Mouse (Mus musculus) forebrain, embryonic 10.5 days (tissue): ENCODE data around the gene Fbn1. TPM values are rescaled to one million over a fixed set of nuclear protein-coding genes. Genes with fewer than 3 reads are reported as not detected.

Experiments
- DNase-seq: peaks from one replicate; pipeline ENCODE4 v3.0.0-alpha.2; 2017; ENCODE audit warnings: low spot score; ENCODE audit errors: extremely low spot score
- H3K27ac ChIP-seq: fragments of 300-500 bp; sonication (generic); 2 replicates; pipeline ENCODE4 v1.5.1; 2016; ENCODE audit warnings: mild to moderate bottlenecking
- H3K27me3 ChIP-seq: fragments of 300-500 bp; sonication (generic); 2 replicates; pipeline ENCODE4 v1.6.1; 2016; ENCODE audit warnings: mild to moderate bottlenecking; ENCODE audit not compliant: poor library complexity, severe bottlenecking
- H3K36me3 ChIP-seq: fragments of 300-500 bp; sonication (generic); replicated peaks from 2 replicates; pipeline ENCODE4 v1.6.1; 2016; ENCODE audit warnings: mild to moderate bottlenecking, moderate library complexity
- H3K4me1 ChIP-seq: fragments of 300-500 bp; sonication (generic); 2 replicates; pipeline ENCODE4 v1.6.1; 2016
- H3K4me3 ChIP-seq: fragments of 300-500 bp; sonication (generic); 2 replicates; pipeline ENCODE4 v1.5.1; 2016; ENCODE audit warnings: mild to moderate bottlenecking, moderate library complexity
- H3K9me3 ChIP-seq: fragments of 300-500 bp; sonication (generic); 2 replicates; pipeline ENCODE4 v1.6.1; 2016; ENCODE audit warnings: mild to moderate bottlenecking, moderate library complexity
- WGBS: fragments of 180-500 bp; shearing (Covaris S2); methylation state at CpG from one replicate; pipeline ENCODE4 v1.1.7; 2016; 5-methylcytosine and 5-hydroxymethylcytosine counted together
- polyA plus RNA-seq: library from polyadenylated mRNA; unstranded; fragments of >200 nt; fragmentation: Nextera tagmentation; extraction: Ambion mirVana; gene quantifications from 2 replicates; pipeline ENCODE4 v1.2.1, GENCODE M21; 2016

Fbn1 gene
- polyA plus RNA-seq, 1 experiment from 2014 or later, result 5.2 TPM

GRCm38 (mm10) chr2:125494291-125494690, 13.5 kb downstream of the Fbn1 start:
- H3K36me3 ChIP-seq, result peaks cover 6% of the 10 kb centered on the region
- H3K9me3 ChIP-seq, result no peaks in the 10 kb centered on the region
- WGBS, result 92% methylated on average over 2 of the region's 2 CpGs
- H3K27ac ChIP-seq, result no peak overlapping the region
- no peak overlapping the region for H3K4me3 ChIP-seq
- no peak for DNase-seq
- no peaks in the 10 kb centered on the region for H3K4me1 ChIP-seq
- no peaks in the 10 kb centered on the region for H3K27me3 ChIP-seq

DNA sequence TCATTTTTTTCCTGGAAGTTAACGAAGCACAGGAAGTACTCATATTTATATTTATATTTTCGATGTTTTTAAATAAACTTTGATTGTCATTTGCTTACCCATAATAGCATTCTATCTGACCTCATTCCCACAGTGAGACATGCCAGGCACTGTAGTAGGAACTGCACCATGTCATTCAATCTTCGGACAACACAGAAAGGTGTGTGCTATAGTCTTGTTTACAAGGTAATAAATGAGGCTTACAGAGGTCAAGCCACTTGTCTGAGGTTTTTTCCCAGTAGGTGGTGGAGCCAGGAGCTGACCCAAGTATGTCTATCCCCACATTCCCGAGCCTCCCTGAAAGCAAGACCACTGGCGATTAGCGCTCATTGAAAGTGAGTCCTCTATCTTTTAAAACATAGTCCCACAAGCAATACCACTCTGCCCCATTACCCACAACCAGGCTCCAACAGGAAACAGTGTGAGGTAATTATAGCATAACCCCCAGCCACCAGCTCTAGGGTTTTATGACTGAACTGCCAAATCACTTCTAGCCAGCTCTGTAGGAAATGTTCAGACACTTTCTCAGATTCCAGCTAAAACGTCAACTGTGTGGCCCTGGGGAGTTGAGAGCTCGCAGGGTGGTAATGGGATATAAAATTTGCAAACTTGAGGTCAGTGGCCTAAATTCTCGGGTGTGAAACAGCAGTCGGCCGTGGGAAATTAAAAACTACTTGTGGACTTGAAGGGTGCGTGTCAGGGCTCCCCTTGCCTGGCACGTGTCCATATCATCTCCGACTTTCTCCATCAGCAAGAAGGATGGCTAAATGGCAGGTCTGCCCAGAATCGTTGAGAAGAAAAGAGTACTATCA, 15.5 kb downstream of the Fbn1 start:
- Histone ChIP-seq H3K27me3 (no peaks in the 10 kb centered on the region), H3K4me1 (peaks cover 6% of the 10 kb centered on the region; the same call in 1 of the 2 replicates), H3K27ac (no peak overlapping the region), H3K36me3 (peaks cover 6% of the 10 kb centered on the region), H3K9me3 (no peaks in the 10 kb centered on the region), H3K4me3 (no peak overlapping the region)
- DNase-seq, result no peak
- WGBS, result 86% methylated on average over 15 of the region's 15 CpGs

DNA sequence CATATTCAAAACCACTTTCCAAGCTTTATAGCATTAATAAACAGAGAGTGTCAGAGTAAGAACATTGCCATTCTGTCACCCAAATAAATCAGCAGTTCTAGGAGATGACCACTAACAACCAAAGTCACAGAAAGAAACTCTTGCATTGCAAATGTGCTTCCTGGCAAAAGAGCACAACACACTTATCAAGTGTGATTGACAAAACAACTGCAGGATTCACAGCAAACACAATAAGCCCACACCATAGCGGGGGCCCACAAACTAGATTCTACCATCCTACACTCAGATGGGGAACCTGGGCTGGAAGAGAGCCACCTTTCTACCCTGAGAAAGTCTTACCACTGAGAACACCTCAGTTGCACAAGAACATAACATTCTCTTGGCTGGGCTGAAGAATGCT, 17.8 kb downstream of the Fbn1 start:
- DNase-seq, result no peak
- Histone ChIP-seq H3K27ac (no peak overlapping the region), H3K9me3 (no peaks in the 10 kb centered on the region), H3K27me3 (no peaks in the 10 kb centered on the region), H3K4me1 (peaks cover 7% of the 10 kb centered on the region; the same call in 1 of the 2 replicates), H3K36me3 (no peaks in the 10 kb centered on the region; the same call in 1 of the 2 replicates), H3K4me3 (no peak overlapping the region)
- 92% methylated on average over 1 of the region's 1 CpGs for WGBS

DNA sequence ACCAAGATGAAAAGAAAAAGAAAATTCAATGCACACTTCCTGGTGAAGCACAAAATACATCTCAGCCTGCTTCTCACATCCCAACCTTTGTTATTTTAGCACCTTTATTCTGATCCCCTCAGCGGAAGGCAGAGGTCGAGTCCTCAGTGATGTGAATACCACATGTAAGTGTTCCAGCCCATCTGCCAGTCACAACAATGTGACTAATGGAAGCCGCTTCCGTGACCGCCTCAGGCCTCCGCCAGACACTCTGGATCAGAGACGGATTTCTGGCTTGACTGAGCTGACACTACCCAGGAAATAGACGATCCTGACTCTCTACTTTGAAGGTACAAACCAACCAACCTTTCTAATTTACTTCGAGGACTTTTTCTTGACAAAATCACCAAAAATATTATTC, 22.9 kb downstream of the Fbn1 start:
- Histone ChIP-seq H3K36me3 (no peaks in the 10 kb centered on the region), H3K9me3 (no peaks in the 10 kb centered on the region; the same call in 1 of the 2 replicates), H3K4me3 (no peak overlapping the region), H3K4me1 (peaks cover 7% of the 10 kb centered on the region; the same call in 1 of the 2 replicates), H3K27ac (no peak overlapping the region), H3K27me3 (no peaks in the 10 kb centered on the region)
- DNase-seq, result no peak
- WGBS, result 86% methylated on average over 9 of the region's 9 CpGs

- no peaks in the 10 kb centered on the region for H3K27me3 ChIP-seq
- no peak overlapping the region for H3K4me3 ChIP-seq
- peaks cover 7% of the 10 kb centered on the region; the same call in 1 of the 2 replicates for H3K4me1 ChIP-seq
- no peak overlapping the region for H3K27ac ChIP-seq
- no peaks in the 10 kb centered on the region for H3K36me3 ChIP-seq
- DNase-seq, result no peak
- H3K9me3 ChIP-seq, result no peaks in the 10 kb centered on the region; the same call in 1 of the 2 replicates
These were observed 23.6 kb downstream of the Fbn1 start for GRCm38 (mm10) chr2:125484164-125484563.

GRCm38 (mm10) chr2:125481531-125482317, 26.1 kb downstream of the Fbn1 start:
- Histone ChIP-seq H3K4me1 (no peaks in the 10 kb centered on the region), H3K9me3 (no peaks in the 10 kb centered on the region; the same call in 1 of the 2 replicates), H3K27ac (no peak overlapping the region), H3K36me3 (no peaks in the 10 kb centered on the region), H3K27me3 (no peaks in the 10 kb centered on the region), H3K4me3 (no peak overlapping the region)
- 93% methylated on average over 9 of the region's 9 CpGs for WGBS
- no peak for DNase-seq

- Histone ChIP-seq H3K4me1 (no peaks in the 10 kb centered on the region), H3K36me3 (no peaks in the 10 kb centered on the region; the same call in 1 of the 2 replicates), H3K27me3 (no peaks in the 10 kb centered on the region), H3K27ac (no peak overlapping the region), H3K9me3 (no peaks in the 10 kb centered on the region; the same call in 1 of the 2 replicates), H3K4me3 (no peak overlapping the region)
- no peak for DNase-seq
- 91% methylated on average over 4 of the region's 4 CpGs for WGBS
These were observed 26.7 kb downstream of the Fbn1 start for GRCm38 (mm10) chr2:125481116-125481515.

DNA sequence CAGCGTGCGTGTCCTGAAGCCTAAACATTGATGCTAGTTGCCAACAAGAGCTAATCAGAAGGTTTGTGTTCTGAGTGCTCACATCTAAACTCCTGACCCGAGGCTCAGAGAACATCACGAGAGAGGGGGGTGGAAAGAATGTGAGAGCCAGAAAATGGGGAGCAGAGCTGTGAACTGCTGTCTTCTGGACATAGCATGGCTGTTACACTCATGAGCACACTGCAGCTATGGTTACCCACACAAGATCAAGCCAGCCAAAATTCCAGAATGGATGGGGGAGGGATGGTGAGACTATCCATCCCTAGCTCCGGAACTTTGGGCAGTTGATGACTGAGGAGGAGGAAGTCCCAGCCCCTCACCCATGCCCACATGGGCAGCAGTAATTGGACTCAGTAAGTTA, 27.7 kb downstream of the Fbn1 start:
- no peak overlapping the region for H3K27ac ChIP-seq
- DNase-seq, result no peak
- H3K4me3 ChIP-seq, result no peak overlapping the region
- H3K27me3 ChIP-seq, result no peaks in the 10 kb centered on the region
- H3K36me3 ChIP-seq, result no peaks in the 10 kb centered on the region; the same call in 1 of the 2 replicates
- 93% methylated on average over 5 of the region's 5 CpGs for WGBS
- no peaks in the 10 kb centered on the region for H3K4me1 ChIP-seq
- no peaks in the 10 kb centered on the region; the same call in 1 of the 2 replicates for H3K9me3 ChIP-seq

GRCm38 (mm10) chr2:125478705-125479104, 29.1 kb downstream of the Fbn1 start:
- no peaks in the 10 kb centered on the region; the same call in 1 of the 2 replicates for H3K9me3 ChIP-seq
- no peak overlapping the region for H3K4me3 ChIP-seq
- no peaks in the 10 kb centered on the region for H3K27me3 ChIP-seq
- H3K27ac ChIP-seq, result no peak overlapping the region
- no peak for DNase-seq
- no peaks in the 10 kb centered on the region for H3K4me1 ChIP-seq
- 78% methylated on average over 4 of the region's 4 CpGs for WGBS
- no peaks in the 10 kb centered on the region; the same call in 1 of the 2 replicates for H3K36me3 ChIP-seq

DNA sequence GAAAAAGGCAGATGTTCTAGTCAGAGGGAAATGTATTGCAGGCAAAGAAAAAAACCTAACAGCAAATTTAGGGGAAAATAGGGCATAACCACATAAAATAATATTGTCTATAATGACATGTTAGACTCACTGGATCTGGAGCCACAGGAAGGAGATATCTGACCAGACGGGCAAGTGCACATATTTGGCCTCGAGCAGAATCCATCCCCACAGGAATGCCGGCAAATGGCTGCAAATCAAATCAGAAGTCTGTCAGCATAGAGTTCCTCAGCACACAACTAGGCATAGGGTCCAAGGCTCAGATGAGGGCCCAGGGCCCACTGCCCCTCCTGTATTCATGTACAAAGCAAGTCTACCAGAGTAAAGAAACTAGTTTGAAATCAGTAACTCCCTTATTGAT, 30.4 kb downstream of the Fbn1 start:
- peaks cover 9% of the 10 kb centered on the region; the same call in 1 of the 2 replicates for H3K36me3 ChIP-seq
- H3K4me3 ChIP-seq, result no peak overlapping the region
- no peak overlapping the region for H3K27ac ChIP-seq
- no peaks in the 10 kb centered on the region for H3K4me1 ChIP-seq
- no peak for DNase-seq
- 82% methylated on average over 3 of the region's 3 CpGs for WGBS
- H3K9me3 ChIP-seq, result no peaks in the 10 kb centered on the region
- no peaks in the 10 kb centered on the region for H3K27me3 ChIP-seq

DNA sequence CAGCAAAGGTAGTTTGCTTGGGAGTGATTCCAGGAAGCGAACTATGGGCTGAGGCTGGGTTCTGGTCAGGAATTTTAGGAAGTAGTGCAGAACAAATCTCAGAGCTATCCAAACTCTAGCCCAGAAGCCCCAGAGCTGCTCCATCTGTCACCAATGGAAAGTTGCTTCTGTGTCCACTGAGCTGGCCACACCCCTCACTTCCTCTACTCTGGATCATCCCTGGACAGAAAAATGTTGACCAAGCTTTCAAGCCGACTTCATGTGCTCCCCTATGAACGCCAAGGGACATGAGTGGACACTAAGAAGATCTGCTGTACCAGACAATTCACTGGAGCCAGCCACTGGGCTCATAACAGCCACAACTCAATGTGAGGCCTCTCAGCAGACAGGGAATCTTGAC, 31.6 kb downstream of the Fbn1 start:
- H3K27me3 ChIP-seq, result no peaks in the 10 kb centered on the region
- peaks cover 9% of the 10 kb centered on the region; the same call in 1 of the 2 replicates for H3K36me3 ChIP-seq
- H3K4me3 ChIP-seq, result no peak overlapping the region
- H3K27ac ChIP-seq, result no peak overlapping the region
- no peaks in the 10 kb centered on the region for H3K4me1 ChIP-seq
- DNase-seq, result no peak
- no peaks in the 10 kb centered on the region for H3K9me3 ChIP-seq
- WGBS, result 91% methylated on average over 3 of the region's 3 CpGs

DNA sequence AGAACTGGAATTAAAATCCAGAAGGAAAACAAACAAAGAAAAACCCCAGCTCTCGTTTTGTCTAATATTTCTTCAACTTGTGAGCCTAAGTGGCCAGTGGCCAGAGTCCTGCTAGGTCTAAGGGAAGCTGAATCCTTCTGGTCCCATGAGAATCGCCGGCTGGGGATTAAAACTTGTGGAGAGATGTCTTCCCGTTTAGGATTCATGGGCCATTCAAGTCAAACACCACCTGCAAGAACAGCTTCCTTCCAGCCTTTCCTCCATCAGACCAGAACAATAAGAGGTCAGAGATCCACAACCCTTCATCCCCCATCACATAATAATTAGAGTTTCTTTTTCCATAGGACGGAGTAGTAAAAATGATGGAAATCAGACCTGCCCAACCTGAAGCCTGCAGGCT, 33.1 kb downstream of the Fbn1 start:
- no peaks in the 10 kb centered on the region for H3K27me3 ChIP-seq
- no peaks in the 10 kb centered on the region for H3K9me3 ChIP-seq
- H3K36me3 ChIP-seq, result peaks cover 9% of the 10 kb centered on the region; the same call in 1 of the 2 replicates
- H3K4me3 ChIP-seq, result no peak overlapping the region
- no peaks in the 10 kb centered on the region for H3K4me1 ChIP-seq
- WGBS, result 87% methylated on average over 5 of the region's 5 CpGs
- DNase-seq, result no peak
- H3K27ac ChIP-seq, result no peak overlapping the region

DNA sequence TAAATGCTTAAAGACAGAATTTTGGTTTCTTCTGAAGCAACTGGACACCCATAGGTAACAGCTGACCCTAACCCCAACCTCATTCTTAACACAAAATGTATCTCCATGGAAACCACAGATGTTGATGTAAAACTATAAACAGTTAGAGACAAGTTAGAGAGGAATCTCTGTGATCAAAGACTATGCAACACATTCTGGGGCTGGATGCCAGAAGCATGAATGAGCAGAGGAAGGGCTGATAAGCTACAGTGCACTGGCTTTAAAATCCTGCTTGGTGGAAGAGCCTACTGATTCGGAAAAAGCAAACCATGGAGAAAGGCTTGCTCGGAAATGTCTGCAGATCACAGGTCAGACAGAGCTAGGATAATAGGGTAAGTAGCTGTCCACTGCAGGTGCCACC, 34.6 kb downstream of the Fbn1 start:
- 90% methylated on average over 2 of the region's 2 CpGs for WGBS
- no peaks in the 10 kb centered on the region for H3K4me1 ChIP-seq
- DNase-seq, result no peak
- no peaks in the 10 kb centered on the region for H3K27me3 ChIP-seq
- H3K9me3 ChIP-seq, result no peaks in the 10 kb centered on the region
- peaks cover 13% of the 10 kb centered on the region; the same call in 1 of the 2 replicates for H3K36me3 ChIP-seq
- no peak overlapping the region for H3K27ac ChIP-seq
- H3K4me3 ChIP-seq, result no peak overlapping the region
